Mouse (Mus musculus): ENCODE data around the gene Cd4.

DNA sequence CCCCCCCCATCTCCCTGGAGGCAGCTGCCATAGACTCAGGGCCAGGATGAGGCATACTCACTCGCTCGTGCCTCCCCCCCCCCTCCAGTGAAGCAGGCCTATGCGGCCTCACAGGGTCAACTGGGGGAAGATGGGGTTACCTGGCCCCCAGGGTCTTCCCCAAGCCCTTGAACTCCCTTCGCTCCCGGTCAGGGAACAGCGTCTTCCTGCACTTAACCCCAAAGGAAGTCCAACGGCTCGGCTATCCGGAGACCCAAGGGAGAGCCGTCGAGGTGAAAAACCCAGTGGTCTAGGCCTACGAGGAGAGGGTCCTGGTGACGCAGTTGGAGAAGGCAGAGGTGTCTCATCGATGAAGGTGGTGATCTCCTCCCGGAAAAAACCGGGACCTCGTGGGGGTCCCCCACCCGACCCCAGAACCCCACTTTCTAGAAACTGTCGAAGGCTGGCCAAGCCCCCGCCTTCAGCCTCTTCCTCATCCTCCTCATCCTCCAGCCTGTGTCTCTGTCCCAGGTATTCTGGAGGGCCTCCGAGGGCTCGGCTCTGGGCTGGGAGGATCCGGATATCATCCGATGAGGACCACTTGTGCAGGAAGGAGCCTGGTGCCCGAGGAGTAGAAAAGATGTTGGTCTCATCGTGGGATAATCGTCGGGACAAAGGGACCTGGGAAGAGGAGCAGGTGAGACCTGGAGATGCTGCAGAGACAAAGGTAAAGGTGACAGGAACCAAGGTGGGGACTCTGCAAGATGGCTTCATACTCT is 29.3 kb downstream of the Cd4 start:
- no peak for TF ChIP-seq CTCF (IDR thresholded peaks at IDR 0.05; ENCODE audit: insufficient read depth, low read length)
- no peak for TF ChIP-seq POLR2A (IDR thresholded peaks at IDR 0.05; ENCODE audit: borderline replicate concordance, extremely low read depth, low read depth, low read length)

Measured in lung, adult 2 months (tissue).